Mouse (Mus musculus) stomach, postnatal 0 days (tissue): ENCODE results near the gene Zc3h18. TPM values are rescaled to one million over a fixed set of nuclear protein-coding genes. Genes with fewer than 3 reads are reported as not detected.

ENCODE experiments used
- ATAC-seq: fragments of 200-750 bp; cut with Nextera tagmentation; 2 replicates; pipeline ENCODE4 v1.8.0; 2017; ENCODE audit not compliant: low FRiP score, low TSS enrichment
- DNase-seq: peaks from one replicate; pipeline ENCODE4 v3.0.0-alpha.2; 2016; ENCODE audit warnings: low spot score
- H3K27ac ChIP-seq: fragments of 300-500 bp; sonication (generic); replicated peaks from 2 replicates; pipeline ENCODE4 v1.5.1; 2014; ENCODE audit warnings: mild to moderate bottlenecking, control low read depth
- H3K27me3 ChIP-seq: fragments of 300-500 bp; sonication (generic); 2 replicates; pipeline ENCODE4 v1.6.1; 2014; ENCODE audit warnings: low read length; ENCODE audit not compliant: control insufficient read depth, insufficient read depth
- H3K36me3 ChIP-seq: fragments of 300-500 bp; sonication (generic); 2 replicates; pipeline ENCODE4 v1.6.1; 2014; ENCODE audit warnings: low read length, mixed read lengths; ENCODE audit not compliant: control insufficient read depth, insufficient read depth
- H3K4me1 ChIP-seq: fragments of 300-500 bp; sonication (generic); replicated peaks from 2 replicates; pipeline ENCODE4 v1.6.1; 2014; ENCODE audit warnings: antibody characterized with exemption; ENCODE audit not compliant: control insufficient read depth, insufficient read depth
- H3K4me2 ChIP-seq: fragments of 300-500 bp; sonication (generic); replicated peaks from 2 replicates; pipeline ENCODE4 v1.6.1; 2014; ENCODE audit warnings: low read depth, mild to moderate bottlenecking, control low read depth, moderate library complexity
- H3K4me3 ChIP-seq: fragments of 300-500 bp; sonication (generic); 2 replicates; pipeline ENCODE4 v1.5.1; 2014; ENCODE audit warnings: low read depth, low read length, control low read depth
- H3K9ac ChIP-seq: fragments of 300-500 bp; sonication (generic); 2 replicates; pipeline ENCODE4 v1.6.1; 2014; ENCODE audit warnings: mild to moderate bottlenecking, low read length, control low read depth, mixed read lengths
- H3K9me3 ChIP-seq: fragments of 300-500 bp; sonication (generic); 2 replicates; pipeline ENCODE4 v1.6.1; 2016; ENCODE audit warnings: low read length; ENCODE audit not compliant: control insufficient read depth
- CTCF ChIP-seq: IDR thresholded peaks from 2 replicates; pipeline ENCODE4 v1.5.1; 2016; ENCODE audit warnings: antibody characterized with exemption, low read depth, mild to moderate bottlenecking, moderate library complexity
- EP300 ChIP-seq: optimal IDR thresholded peaks from 2 replicates; pipeline ENCODE3; 2016; ENCODE audit warnings: antibody characterized with exemption
- WGBS: fragments of 180-500 bp; shearing (Covaris S2); extraction: QIAGEN DNeasy Blood & Tissue Kit; methylation state at CpG from one replicate; pipeline ENCODE4 v1.1.7; 2014; 5-methylcytosine and 5-hydroxymethylcytosine counted together
- polyA plus RNA-seq: library from polyadenylated mRNA; unstranded; fragments of >200 nt; fragmentation: Nextera tagmentation; extraction: Ambion mirVana; gene quantifications from 2 replicates; pipeline ENCODE4 v1.2.1, GENCODE M21; 2015

Zc3h18 gene
- polyA plus RNA-seq, 1 experiment from 2014 or later: 19.4 TPM

GRCm38 (mm10) chr8:122359111-122359775 is 17.2 kb upstream of the Zc3h18 start:
- Histone ChIP-seq H3K4me3 (no peak overlapping the region), H3K36me3 (no peaks in the 10 kb centered on the region), H3K9ac (no peak overlapping the region), H3K4me2 (no peak overlapping the region), H3K27me3 (no peaks in the 10 kb centered on the region), H3K27ac (no peak overlapping the region), H3K4me1 (no peaks in the 10 kb centered on the region), H3K9me3 (no peaks in the 10 kb centered on the region)
- DNase-seq (no peak), ATAC-seq (no peak)
- 71% methylated on average over 15 of the region's 15 CpGs for WGBS
- TF ChIP-seq CTCF (no peak), EP300 (no peak)

DNA sequence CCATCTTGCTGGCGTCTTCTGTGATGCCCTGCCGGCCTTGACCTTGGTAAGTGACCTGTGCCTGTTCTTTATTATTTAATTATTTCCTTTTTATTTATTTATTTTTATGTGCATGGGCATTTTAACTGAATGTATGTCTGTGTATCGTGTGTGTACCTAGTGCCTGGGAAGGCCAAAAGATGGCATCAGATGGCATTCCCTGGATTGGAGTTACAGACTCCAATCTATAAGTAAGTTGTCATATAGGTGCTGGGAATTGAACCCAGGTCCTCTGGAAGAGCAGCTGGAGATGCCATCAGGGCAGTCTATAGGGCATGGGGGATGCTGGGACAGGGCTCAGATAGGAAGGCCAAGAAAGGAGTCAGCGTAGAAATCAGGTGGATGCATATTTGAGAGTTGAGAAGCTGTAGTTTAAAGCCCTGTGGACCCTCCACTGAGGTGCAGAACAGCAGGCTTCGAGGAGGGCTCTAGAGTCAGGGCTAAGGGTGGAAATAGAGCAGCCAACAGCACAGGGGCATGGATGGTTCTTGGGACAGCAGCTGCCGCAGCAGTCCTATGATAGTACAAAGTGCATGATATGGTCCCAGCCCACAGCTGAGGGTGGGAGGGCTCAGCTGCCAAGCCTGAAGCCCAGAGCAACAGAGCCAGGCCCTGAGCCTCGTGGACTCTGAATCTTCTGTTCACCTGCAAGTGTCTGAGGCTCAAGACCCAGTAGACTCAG is 15.6 kb upstream of the Zc3h18 start, which contains the start of gene Trhr2:
TSS of gene Trhr2 (minus strand) at position 51 of the 721 bp plus-strand sequence.
- ATAC-seq (no peak), DNase-seq (no peak)
- Histone ChIP-seq H3K4me2 (no peak within 1 kb of the TSS), H3K4me3 (no peak within 1 kb of the TSS), H3K4me1 (no peaks in the 10 kb centered on the region), H3K27ac (no peak within 1 kb of the TSS), H3K9ac (no peak within 1 kb of the TSS), H3K9me3 (no peaks in the 10 kb centered on the region), H3K27me3 (no peaks in the 10 kb centered on the region), H3K36me3 (no peaks in the 10 kb centered on the region)
- 87% methylated on average over 7 of the region's 7 CpGs for WGBS
- TF ChIP-seq EP300 (no peak), CTCF (no peak)

DNA sequence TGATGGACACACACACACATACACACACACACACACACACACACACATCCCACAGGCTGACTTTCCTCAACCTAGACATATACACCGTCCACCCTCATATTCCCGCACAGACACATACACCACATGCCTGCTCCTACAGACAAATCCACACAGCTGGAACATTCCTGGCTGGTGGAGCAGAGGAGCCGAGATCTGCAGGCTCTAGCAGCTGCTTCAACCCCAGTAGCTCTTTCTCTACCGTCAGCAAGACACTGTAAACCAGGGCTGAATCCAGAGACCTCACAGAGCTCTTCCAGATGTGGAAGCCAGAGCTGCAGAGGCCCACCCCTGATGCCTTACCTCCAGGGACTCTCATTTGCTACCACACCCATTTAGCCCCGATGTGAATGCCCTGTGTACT is 14.1 kb upstream of the Zc3h18 start:
- DNase-seq (no peak), ATAC-seq (no peak; the same call in 1 of the 2 replicates)
- no peak overlapping the region for H3K4me2 ChIP-seq
- H3K27me3 ChIP-seq: no peaks in the 10 kb centered on the region
- no peaks in the 10 kb centered on the region for H3K9me3 ChIP-seq
- no peak overlapping the region for H3K9ac ChIP-seq
- TF ChIP-seq EP300: no peak
- no peak for TF ChIP-seq CTCF
- H3K4me3 ChIP-seq: no peak overlapping the region
- WGBS: 22% methylated on average over 5 of the region's 5 CpGs
- no peaks in the 10 kb centered on the region for H3K36me3 ChIP-seq
- H3K27ac ChIP-seq: no peak overlapping the region
- H3K4me1 ChIP-seq: no peaks in the 10 kb centered on the region

- 37% methylated on average over 7 of the region's 8 CpGs for whole genome bisulfite sequencing
- Histone ChIP-seq H3K9ac (no peak overlapping the region), H3K27ac (no peak overlapping the region), H3K4me1 (no peaks in the 10 kb centered on the region), H3K27me3 (no peaks in the 10 kb centered on the region), H3K36me3 (no peaks in the 10 kb centered on the region), H3K4me2 (no peak overlapping the region), H3K4me3 (no peak overlapping the region), H3K9me3 (no peaks in the 10 kb centered on the region)
- TF ChIP-seq CTCF (no peak), EP300 (no peak)
- ATAC-seq (no peak), DNase-seq (no peak)
Measured at GRCm38 (mm10) chr8:122362967-122363366, 13.4 kb upstream of the Zc3h18 start.

- no peaks in the 10 kb centered on the region for H3K36me3 ChIP-seq
- no peak overlapping the region for H3K9ac ChIP-seq
- ATAC-seq (0 out of 2 replicates have a peak, but pooled peaks have one; percentile 31), DNase-seq (no peak)
- 46% methylated on average over 10 of the region's 10 CpGs for WGBS
- no peak overlapping the region for H3K27ac ChIP-seq
- H3K9me3 ChIP-seq: no peaks in the 10 kb centered on the region
- no peak overlapping the region for H3K4me3 ChIP-seq
- TF ChIP-seq CTCF (no peak), EP300 (no peak)
- H3K4me2 ChIP-seq: no peak overlapping the region
- no peaks in the 10 kb centered on the region for H3K27me3 ChIP-seq
- no peaks in the 10 kb centered on the region for H3K4me1 ChIP-seq
Measured at GRCm38 (mm10) chr8:122368494-122368893, 7.9 kb upstream of the Zc3h18 start.

DNA sequence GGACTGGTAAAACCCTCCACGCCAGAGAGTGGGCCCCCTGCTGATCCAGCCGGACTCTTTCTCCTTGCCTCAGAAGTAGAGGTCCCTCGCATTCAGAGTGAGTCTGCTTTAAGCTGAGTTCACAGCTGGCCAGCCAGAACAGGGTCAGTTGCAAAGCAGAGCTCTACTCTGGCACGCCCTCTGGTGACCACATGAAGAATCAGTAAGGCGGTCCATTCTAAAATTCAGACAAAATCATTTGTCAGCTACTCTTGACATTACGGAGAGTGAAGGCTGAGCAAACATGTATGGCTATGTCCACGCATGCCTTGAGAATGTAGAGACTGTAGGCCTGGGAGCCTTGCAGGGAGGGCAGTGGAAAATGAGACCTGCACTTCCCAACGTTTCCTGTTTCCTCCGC is 6.7 kb upstream of the Zc3h18 start:
- 9% methylated on average over 9 of the region's 9 CpGs for WGBS
- no peak for TF ChIP-seq EP300
- peak; percentile 90 for TF ChIP-seq CTCF
- Histone ChIP-seq H3K27me3 (no peaks in the 10 kb centered on the region), H3K36me3 (no peaks in the 10 kb centered on the region), H3K9me3 (no peaks in the 10 kb centered on the region), H3K4me2 (no peak overlapping the region), H3K4me1 (no peaks in the 10 kb centered on the region), H3K4me3 (no peak overlapping the region), H3K9ac (peak overlapping the region; percentile 38; the same call in 1 of the 2 replicates), H3K27ac (no peak overlapping the region)
- DNase-seq: peak; percentile 80
- peak; percentile 81 for ATAC-seq
